Mouse (Mus musculus): Measurements from ENCODE around the gene Ctso. TPM values are rescaled to one million over a fixed set of nuclear protein-coding genes. Genes with fewer than 3 reads are reported as not detected.

Gene Ctso
- total and polyA plus RNA-seq, 3 experiments, result 0.15 to 0.50 TPM; not detected in 1

DNA sequence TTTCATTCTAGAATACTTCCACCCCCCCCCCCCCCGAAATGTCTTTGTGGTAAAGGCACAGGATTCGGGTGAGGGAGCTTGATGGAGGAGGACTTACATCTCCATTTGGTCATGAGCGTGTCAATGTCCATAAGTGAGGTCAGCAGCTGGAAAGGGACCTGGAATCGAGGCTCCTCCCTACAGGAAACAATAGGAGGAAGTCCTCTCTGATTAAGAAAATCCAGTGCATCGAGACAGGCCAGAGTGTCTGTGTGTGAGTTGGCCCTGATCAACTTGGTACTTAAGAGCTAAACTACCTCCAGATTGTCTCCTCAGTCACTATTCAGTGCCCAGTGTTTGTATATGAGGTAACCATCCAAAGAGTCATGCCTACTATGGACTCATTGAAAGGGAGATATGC lies 28.9 kb downstream of the Ctso start:
- Histone ChIP-seq H3K4me1 (ENCODE audit: control insufficient read depth in 1 of 2, insufficient read depth in 2 of 2, low read length in 2 of 2) (no peaks in the 10 kb centered on the region), H3K9ac (ENCODE audit: control insufficient read depth, low read depth, low read length, poor library complexity, severe bottlenecking) (no peak overlapping the region), H3K9me3 (replicated peaks; ENCODE audit: insufficient read depth, low read length) (no peaks in the 10 kb centered on the region), H3K79me2 (ENCODE audit: control insufficient read depth, insufficient read depth, low read length, poor library complexity) (no peaks in the 10 kb centered on the region), H3K36me3 (ENCODE audit: control insufficient read depth in 1 of 2, insufficient read depth in 2 of 2, low read length in 2 of 2) (no peaks in the 10 kb centered on the region), H3K27ac (ENCODE audit: control insufficient read depth, low read depth, low read length) (no peak overlapping the region), H3K27me3 (ENCODE audit: control insufficient read depth in 1 of 2, insufficient read depth in 2 of 2, low read length in 2 of 2) (no peaks in the 10 kb centered on the region), H3K4me3 (ENCODE audit: control insufficient read depth in 1 of 2, insufficient read depth in 1 of 2, low read depth in 2 of 2, low read length in 2 of 2) (no peak overlapping the region)
- DNase-seq (ENCODE audit: low read depth, low spot score), result no peak
- TF ChIP-seq ZC3H11A (IDR thresholded peaks at IDR 0.05; ENCODE audit: low read depth, low read length), result no peak
- no peak for TF ChIP-seq USF1 (IDR thresholded peaks at IDR 0.05; ENCODE audit: low read depth, low read length)
- no peak for TF ChIP-seq BHLHE40 (IDR thresholded peaks at IDR 0.05; ENCODE audit: borderline replicate concordance, low read depth, low read length)
- no peak for TF ChIP-seq JUND (IDR thresholded peaks at IDR 0.05; ENCODE audit: low read depth, low read length)
- TF ChIP-seq ETS1 (IDR thresholded peaks at IDR 0.05; ENCODE audit: low read depth, low read length), result no peak
- TF ChIP-seq MEF2A (IDR thresholded peaks at IDR 0.05; ENCODE audit: extremely low read depth, insufficient replicate concordance, low read depth, low read length, poor library complexity, severe bottlenecking), result no peak

DNA sequence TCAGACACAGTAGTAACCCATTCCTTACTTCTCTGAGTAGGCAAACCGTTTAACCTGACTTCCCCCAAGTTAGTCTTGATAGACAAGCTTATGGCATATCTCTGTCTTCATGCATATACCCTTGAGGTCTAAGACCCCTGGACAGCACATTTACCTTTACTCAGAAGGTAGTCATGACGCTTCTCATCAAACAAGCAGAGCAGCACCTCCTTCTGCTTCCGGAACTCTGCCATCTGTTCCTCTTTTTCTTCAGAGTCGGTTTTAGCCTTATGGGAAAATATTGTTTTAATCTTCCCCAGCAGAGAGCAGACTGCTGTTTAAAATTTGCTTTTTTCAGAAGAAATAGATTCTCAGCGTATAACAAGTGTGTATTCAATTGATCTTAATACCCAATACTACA lies 31.4 kb downstream of the Ctso start:
- DNase-seq (ENCODE audit: low read depth, low spot score), result no peak
- H3K27me3 ChIP-seq (ENCODE audit: control insufficient read depth in 1 of 2, insufficient read depth in 2 of 2, low read length in 2 of 2), result no peaks in the 10 kb centered on the region
- no peak overlapping the region for H3K4me3 ChIP-seq (ENCODE audit: control insufficient read depth in 1 of 2, insufficient read depth in 1 of 2, low read depth in 2 of 2, low read length in 2 of 2)
- no peaks in the 10 kb centered on the region for H3K4me1 ChIP-seq (ENCODE audit: control insufficient read depth in 1 of 2, insufficient read depth in 2 of 2, low read length in 2 of 2)
- H3K9me3 ChIP-seq (replicated peaks; ENCODE audit: insufficient read depth, low read length), result no peaks in the 10 kb centered on the region
- no peak overlapping the region for H3K27ac ChIP-seq (ENCODE audit: control insufficient read depth, low read depth, low read length)
- H3K9ac ChIP-seq (ENCODE audit: control insufficient read depth, low read depth, low read length, poor library complexity, severe bottlenecking), result no peak overlapping the region
- H3K79me2 ChIP-seq (ENCODE audit: control insufficient read depth, insufficient read depth, low read length, poor library complexity), result no peaks in the 10 kb centered on the region
- no peak for TF ChIP-seq ZC3H11A (IDR thresholded peaks at IDR 0.05; ENCODE audit: low read depth, low read length)
- no peak for TF ChIP-seq GATA1 (IDR thresholded peaks at IDR 0.05; ENCODE audit: low read depth, low read length)
- no peak for TF ChIP-seq NRF1 (IDR thresholded peaks at IDR 0.05; ENCODE audit: insufficient read depth, low read depth, low read length, poor library complexity, severe bottlenecking)
- no peak for TF ChIP-seq JUND (IDR thresholded peaks at IDR 0.05; ENCODE audit: low read depth, low read length)
- no peak for TF ChIP-seq BHLHE40 (IDR thresholded peaks at IDR 0.05; ENCODE audit: borderline replicate concordance, low read depth, low read length)
- TF ChIP-seq KAT2A (conservative IDR thresholded peaks at IDR 0.05; ENCODE audit: low read depth, low read length), result no peak
- TF ChIP-seq TCF12 (IDR thresholded peaks at IDR 0.05; ENCODE audit: low read depth, low read length), result no peak
- no peak for TF ChIP-seq EP300 (IDR thresholded peaks at IDR 0.05; ENCODE audit: low read depth in 1 of 2, low read length in 2 of 2)
- TF ChIP-seq ETS1 (IDR thresholded peaks at IDR 0.05; ENCODE audit: low read depth, low read length), result no peak
- TF ChIP-seq MYB (IDR thresholded peaks at IDR 0.05; ENCODE audit: low read depth, low read length), result no peak
- no peak for TF ChIP-seq USF1 (IDR thresholded peaks at IDR 0.05; ENCODE audit: low read depth, low read length)
- no peak for TF ChIP-seq RAD21 (IDR thresholded peaks at IDR 0.05; ENCODE audit: low read depth, low read length)
- no peaks in the 10 kb centered on the region for H3K36me3 ChIP-seq (ENCODE audit: control insufficient read depth in 1 of 2, insufficient read depth in 2 of 2, low read length in 2 of 2)

DNA sequence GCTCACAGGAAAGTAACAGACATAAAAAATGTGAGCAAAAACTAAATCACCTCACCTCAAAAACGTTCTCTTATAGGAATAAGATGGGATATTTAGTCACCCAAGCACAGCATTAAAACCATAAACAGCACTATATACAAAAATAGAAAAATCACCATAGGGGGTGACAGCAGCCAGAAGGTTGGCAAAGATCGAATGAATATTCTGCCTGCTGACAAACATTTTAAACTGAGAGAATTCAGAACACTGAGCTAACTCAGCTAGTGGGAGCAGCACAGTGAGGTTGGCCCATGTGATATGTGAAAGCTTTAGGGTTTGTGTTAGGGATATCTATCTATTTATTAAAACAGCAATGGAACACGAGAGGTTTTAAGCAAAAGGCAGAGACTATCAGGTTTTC lies 32.2 kb downstream of the Ctso start:
- no peak for DNase-seq (ENCODE audit: low read depth, low spot score)
- Histone ChIP-seq H3K4me1 (ENCODE audit: control insufficient read depth in 1 of 2, insufficient read depth in 2 of 2, low read length in 2 of 2) (no peaks in the 10 kb centered on the region), H3K36me3 (ENCODE audit: control insufficient read depth in 1 of 2, insufficient read depth in 2 of 2, low read length in 2 of 2) (no peaks in the 10 kb centered on the region), H3K4me3 (ENCODE audit: control insufficient read depth in 1 of 2, insufficient read depth in 1 of 2, low read depth in 2 of 2, low read length in 2 of 2) (no peak overlapping the region), H3K27me3 (ENCODE audit: control insufficient read depth in 1 of 2, insufficient read depth in 2 of 2, low read length in 2 of 2) (no peaks in the 10 kb centered on the region), H3K27ac (ENCODE audit: control insufficient read depth, low read depth, low read length) (no peak overlapping the region), H3K79me2 (ENCODE audit: control insufficient read depth, insufficient read depth, low read length, poor library complexity) (no peaks in the 10 kb centered on the region), H3K9ac (ENCODE audit: control insufficient read depth, low read depth, low read length, poor library complexity, severe bottlenecking) (no peak overlapping the region), H3K9me3 (replicated peaks; ENCODE audit: insufficient read depth, low read length) (no peaks in the 10 kb centered on the region)
- TF ChIP-seq MAFK (IDR thresholded peaks at IDR 0.05; ENCODE audit: borderline replicate concordance, low read depth, low read length), result no peak
- no peak for TF ChIP-seq RAD21 (IDR thresholded peaks at IDR 0.05; ENCODE audit: low read depth, low read length)
- no peak for TF ChIP-seq E2F4 (IDR thresholded peaks at IDR 0.05; ENCODE audit: borderline replicate concordance, low read depth, low read length)
- no peak for TF ChIP-seq MEF2A (IDR thresholded peaks at IDR 0.05; ENCODE audit: extremely low read depth, insufficient replicate concordance, low read depth, low read length, poor library complexity, severe bottlenecking)
- no peak for TF ChIP-seq MYB (IDR thresholded peaks at IDR 0.05; ENCODE audit: low read depth, low read length)
- TF ChIP-seq GATA1 (IDR thresholded peaks at IDR 0.05; ENCODE audit: low read depth, low read length), result no peak
- no peak for TF ChIP-seq ZC3H11A (IDR thresholded peaks at IDR 0.05; ENCODE audit: low read depth, low read length)
- no peak for TF ChIP-seq MAX (IDR thresholded peaks at IDR 0.05; ENCODE audit: low read length)
- TF ChIP-seq RCOR1 (IDR thresholded peaks at IDR 0.05; ENCODE audit: low read depth, low read length), result no peak
- no peak for TF ChIP-seq ELF1 (IDR thresholded peaks at IDR 0.05; ENCODE audit: low read depth, low read length)
- TF ChIP-seq GABPA (IDR thresholded peaks at IDR 0.05; ENCODE audit: low read depth, low read length), result no peak
- TF ChIP-seq HCFC1 (IDR thresholded peaks at IDR 0.05; ENCODE audit: low read depth, low read length), result no peak
- no peak for TF ChIP-seq POLR2AphosphoS5 (IDR thresholded peaks at IDR 0.05; ENCODE audit: borderline replicate concordance, low read depth, low read length)
- TF ChIP-seq CTCF (IDR thresholded peaks at IDR 0.05 in 2 of 3, conservative IDR thresholded peaks at IDR 0.05 in 1 of 3; ENCODE audit: control insufficient read depth in 1 of 3, insufficient read depth in 1 of 3, low read depth in 2 of 3, low read length in 3 of 3, poor library complexity in 1 of 3, severe bottlenecking in 1 of 3), result no peak
- no peak for TF ChIP-seq MAZ (IDR thresholded peaks at IDR 0.05; ENCODE audit: low read depth, low read length)
- no peak for TF ChIP-seq ETS1 (IDR thresholded peaks at IDR 0.05; ENCODE audit: low read depth, low read length)
- TF ChIP-seq MYC (IDR thresholded peaks at IDR 0.05; ENCODE audit: low read depth, low read length), result no peak
